Mouse (Mus musculus) heart, postnatal 0 days (tissue): ENCODE data around the gene Efna5.

Experiments
- CTCF ChIP-seq: IDR thresholded peaks from 2 replicates; pipeline ENCODE4 v1.5.1; 2016; ENCODE audit warnings: antibody characterized with exemption, control low read depth, low read depth
- EP300 ChIP-seq: IDR thresholded peaks from 2 replicates; pipeline ENCODE4 v1.6.1; 2016; ENCODE audit warnings: antibody characterized with exemption, low read depth

DNA sequence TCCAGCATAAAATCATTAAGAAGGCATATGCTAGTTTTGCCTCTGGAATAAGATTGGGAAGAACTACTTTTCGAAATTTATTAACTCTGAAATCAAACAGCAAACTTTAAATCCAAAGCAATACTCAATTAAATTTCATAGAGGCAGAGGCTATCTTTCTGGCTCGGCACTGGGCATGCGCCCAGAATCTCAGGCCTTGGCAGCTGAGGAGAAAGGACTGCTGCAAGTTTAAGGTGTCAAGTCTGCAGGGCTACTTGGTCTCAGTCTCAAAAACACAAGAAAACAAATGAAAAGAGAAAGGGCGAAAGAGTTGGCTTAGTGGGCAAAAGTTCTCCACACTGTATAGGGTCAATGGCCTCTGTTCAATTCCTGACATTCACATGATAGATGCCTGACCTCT, 258.6 kb downstream of the Efna5 start:
- TF ChIP-seq CTCF (no peak), EP300 (no peak)
